Mouse (Mus musculus): ENCODE results near the gene Psmb7. TPM values are rescaled to one million over a fixed set of nuclear protein-coding genes. Genes with fewer than 3 reads are reported as not detected.

Gene Psmb7
- polyA plus RNA-seq, 1 experiment, result 377 TPM

GRCm38 (mm10) chr2:38661398-38661797 lies 17.5 kb upstream of the Psmb7 start:
- Histone ChIP-seq H3K4me3 (ENCODE audit: insufficient read depth, poor library complexity, severe bottlenecking) (no peak overlapping the region), H3K36me3 (ENCODE audit: control insufficient read depth, insufficient read depth) (no peaks in the 10 kb centered on the region), H3K79me3 (ENCODE audit: low read depth) (no peaks in the 10 kb centered on the region), H3K79me2 (ENCODE audit: control insufficient read depth, insufficient read depth) (no peaks in the 10 kb centered on the region), H3ac (ENCODE audit: control insufficient read depth, insufficient read length, low read depth) (no peak overlapping the region), H3K27me3 (ENCODE audit: control insufficient read depth, insufficient read depth, insufficient read length) (peaks cover 3% of the 10 kb centered on the region)
- no peak for TF ChIP-seq MYOD1 (IDR thresholded peaks at IDR 0.05; ENCODE audit: control insufficient read depth, insufficient read length, low read depth)
- TF ChIP-seq CEBPB (IDR thresholded peaks at IDR 0.05; ENCODE audit: low read depth), result no peak
- no peak for TF ChIP-seq FOSL1 (IDR thresholded peaks at IDR 0.05; ENCODE audit: insufficient read depth, low read length, poor library complexity, severe bottlenecking)
- TF ChIP-seq MAX (IDR thresholded peaks at IDR 0.05), result no peak
- no peak for TF ChIP-seq USF1 (IDR thresholded peaks at IDR 0.05; ENCODE audit: low read depth)
- no peak for TF ChIP-seq MYOG (IDR thresholded peaks at IDR 0.05; ENCODE audit: control insufficient read depth, extremely low read depth, insufficient read length)
- no peak for TF ChIP-seq CTCF (IDR thresholded peaks at IDR 0.05; ENCODE audit: control insufficient read depth, insufficient read depth, insufficient read length)

GRCm38 (mm10) chr2:38658338-38658836 lies 14.5 kb upstream of the Psmb7 start:
- peak; percentile 96 for TF ChIP-seq CTCF (IDR thresholded peaks at IDR 0.05; ENCODE audit: control insufficient read depth, insufficient read depth, insufficient read length)
- TF ChIP-seq FOSL1 (IDR thresholded peaks at IDR 0.05; ENCODE audit: insufficient read depth, low read length, poor library complexity, severe bottlenecking), result no peak
- TF ChIP-seq MAX (IDR thresholded peaks at IDR 0.05), result peak; percentile 43
- no peak for TF ChIP-seq CEBPB (IDR thresholded peaks at IDR 0.05; ENCODE audit: low read depth)
- TF ChIP-seq USF1 (IDR thresholded peaks at IDR 0.05; ENCODE audit: low read depth), result no peak
- no peak for TF ChIP-seq MYOG (IDR thresholded peaks at IDR 0.05; ENCODE audit: control insufficient read depth, extremely low read depth, insufficient read length)
- no peak for TF ChIP-seq MYOD1 (IDR thresholded peaks at IDR 0.05; ENCODE audit: control insufficient read depth, insufficient read length, low read depth)
- peak overlapping the region; percentile 79 for H3ac ChIP-seq (ENCODE audit: control insufficient read depth, insufficient read length, low read depth)
- no peaks in the 10 kb centered on the region for H3K36me3 ChIP-seq (ENCODE audit: control insufficient read depth, insufficient read depth)
- H3K27me3 ChIP-seq (ENCODE audit: control insufficient read depth, insufficient read depth, insufficient read length), result no peaks in the 10 kb centered on the region
- peak overlapping the region; percentile 19 for H3K4me3 ChIP-seq (ENCODE audit: insufficient read depth, poor library complexity, severe bottlenecking)
- H3K79me3 ChIP-seq (ENCODE audit: low read depth), result no peaks in the 10 kb centered on the region
- no peaks in the 10 kb centered on the region for H3K79me2 ChIP-seq (ENCODE audit: control insufficient read depth, insufficient read depth)

- Histone ChIP-seq H3K27me3 (ENCODE audit: control insufficient read depth, insufficient read depth, insufficient read length) (no peaks in the 10 kb centered on the region), H3K79me3 (ENCODE audit: low read depth) (no peaks in the 10 kb centered on the region), H3K4me3 (ENCODE audit: insufficient read depth, poor library complexity, severe bottlenecking) (no peak overlapping the region), H3K36me3 (ENCODE audit: control insufficient read depth, insufficient read depth) (no peaks in the 10 kb centered on the region), H3ac (ENCODE audit: control insufficient read depth, insufficient read length, low read depth) (no peak overlapping the region), H3K79me2 (ENCODE audit: control insufficient read depth, insufficient read depth) (no peaks in the 10 kb centered on the region)
- TF ChIP-seq MYOD1 (IDR thresholded peaks at IDR 0.05; ENCODE audit: control insufficient read depth, insufficient read length, low read depth) (no peak), FOSL1 (IDR thresholded peaks at IDR 0.05; ENCODE audit: insufficient read depth, low read length, poor library complexity, severe bottlenecking) (no peak), USF1 (IDR thresholded peaks at IDR 0.05; ENCODE audit: low read depth) (peak; percentile 58), MYOG (IDR thresholded peaks at IDR 0.05; ENCODE audit: control insufficient read depth, extremely low read depth, insufficient read length) (no peak), CEBPB (IDR thresholded peaks at IDR 0.05; ENCODE audit: low read depth) (no peak)
Measured at GRCm38 (mm10) chr2:38653694-38654093, 9.8 kb upstream of the Psmb7 start.

- Histone ChIP-seq H3K27me3 (ENCODE audit: control insufficient read depth, insufficient read depth, insufficient read length) (no peaks in the 10 kb centered on the region), H3ac (ENCODE audit: control insufficient read depth, insufficient read length, low read depth) (no peak overlapping the region), H3K4me3 (ENCODE audit: insufficient read depth, poor library complexity, severe bottlenecking) (no peak overlapping the region), H3K36me3 (ENCODE audit: control insufficient read depth, insufficient read depth) (no peaks in the 10 kb centered on the region), H3K79me3 (ENCODE audit: low read depth) (no peaks in the 10 kb centered on the region), H3K79me2 (ENCODE audit: control insufficient read depth, insufficient read depth) (no peaks in the 10 kb centered on the region)
- TF ChIP-seq MAX (IDR thresholded peaks at IDR 0.05), result peak; percentile 12
- no peak for TF ChIP-seq FOSL1 (IDR thresholded peaks at IDR 0.05; ENCODE audit: insufficient read depth, low read length, poor library complexity, severe bottlenecking)
- no peak for TF ChIP-seq MYOG (IDR thresholded peaks at IDR 0.05; ENCODE audit: control insufficient read depth, extremely low read depth, insufficient read length)
Measured at GRCm38 (mm10) chr2:38653293-38653619, 9.4 kb upstream of the Psmb7 start.

GRCm38 (mm10) chr2:38652565-38653292 lies 8.8 kb upstream of the Psmb7 start:
- no peaks in the 10 kb centered on the region for H3K36me3 ChIP-seq (ENCODE audit: control insufficient read depth, insufficient read depth)
- no peak for TF ChIP-seq MAX (IDR thresholded peaks at IDR 0.05)
- TF ChIP-seq CEBPB (IDR thresholded peaks at IDR 0.05; ENCODE audit: low read depth), result peak; percentile 27
- no peak for TF ChIP-seq MYOD1 (IDR thresholded peaks at IDR 0.05; ENCODE audit: control insufficient read depth, insufficient read length, low read depth)
- H3K79me3 ChIP-seq (ENCODE audit: low read depth), result no peaks in the 10 kb centered on the region
- H3K79me2 ChIP-seq (ENCODE audit: control insufficient read depth, insufficient read depth), result no peaks in the 10 kb centered on the region
- H3K4me3 ChIP-seq (ENCODE audit: insufficient read depth, poor library complexity, severe bottlenecking), result no peak overlapping the region
- no peaks in the 10 kb centered on the region for H3K27me3 ChIP-seq (ENCODE audit: control insufficient read depth, insufficient read depth, insufficient read length)
- H3ac ChIP-seq (ENCODE audit: control insufficient read depth, insufficient read length, low read depth), result no peak overlapping the region

GRCm38 (mm10) chr2:38652098-38652497 lies 8.2 kb upstream of the Psmb7 start:
- no peaks in the 10 kb centered on the region for H3K27me3 ChIP-seq (ENCODE audit: control insufficient read depth, insufficient read depth, insufficient read length)
- H3K4me3 ChIP-seq (ENCODE audit: insufficient read depth, poor library complexity, severe bottlenecking), result no peak overlapping the region
- TF ChIP-seq FOSL1 (IDR thresholded peaks at IDR 0.05; ENCODE audit: insufficient read depth, low read length, poor library complexity, severe bottlenecking) (no peak), CTCF (IDR thresholded peaks at IDR 0.05; ENCODE audit: control insufficient read depth, insufficient read depth, insufficient read length) (no peak), MYOD1 (IDR thresholded peaks at IDR 0.05; ENCODE audit: control insufficient read depth, insufficient read length, low read depth) (no peak), CEBPB (IDR thresholded peaks at IDR 0.05; ENCODE audit: low read depth) (no peak), MAX (IDR thresholded peaks at IDR 0.05) (no peak), USF1 (IDR thresholded peaks at IDR 0.05; ENCODE audit: low read depth) (no peak), MYOG (IDR thresholded peaks at IDR 0.05; ENCODE audit: control insufficient read depth, extremely low read depth, insufficient read length) (no peak)
- H3K36me3 ChIP-seq (ENCODE audit: control insufficient read depth, insufficient read depth), result no peaks in the 10 kb centered on the region
- no peaks in the 10 kb centered on the region for H3K79me2 ChIP-seq (ENCODE audit: control insufficient read depth, insufficient read depth)
- no peak overlapping the region for H3ac ChIP-seq (ENCODE audit: control insufficient read depth, insufficient read length, low read depth)
- H3K79me3 ChIP-seq (ENCODE audit: low read depth), result no peaks in the 10 kb centered on the region

All from C2C12 (cell line).